Mouse (Mus musculus) adrenal gland, adult 18-20 months (tissue): ENCODE data around the gene Adgra1. TPM values are rescaled to one million over a fixed set of nuclear protein-coding genes. Genes with fewer than 3 reads are reported as not detected.

ENCODE experiments used
- DNase-seq, 2 experiments: peaks; one replicate each; pipeline ENCODE4 v3.0.0; 2021 to 2022; ENCODE audit warnings: low spot score in 2 of 2
- total RNA-seq, 2 experiments: library from RNA; stranded (reverse); gene quantifications; 1 replicate in 1 of 2; 2 replicates in 1 of 2; pipeline ENCODE4 v1.2.3; 2021

Adgra1 gene
- total RNA-seq, 2 experiments from 2014 or later, result 2.6 to 2.8 TPM

- no peak for DNase-seq
Measured at GRCm38 (mm10) chr7:139901981-139902380, 68.0 kb downstream of the Adgra1 start.

DNA sequence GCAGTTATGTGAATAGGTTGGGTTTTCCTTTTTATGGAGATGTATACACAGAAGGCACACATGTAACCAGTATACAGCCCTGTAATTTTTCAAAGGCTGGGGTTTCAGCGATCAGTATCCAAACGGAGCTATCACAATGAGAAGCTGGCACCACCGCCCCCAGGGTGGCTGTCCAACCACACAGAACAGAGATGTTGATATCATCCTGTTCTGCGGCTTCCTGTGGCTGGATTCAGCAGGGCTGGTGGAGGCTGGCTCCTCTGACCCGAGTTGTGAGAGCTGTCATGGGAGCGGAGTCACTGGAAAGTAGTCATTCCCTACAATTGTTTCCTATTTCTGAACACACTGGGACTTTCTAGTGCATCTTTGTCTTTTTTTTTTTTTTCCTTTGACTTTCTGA lies 71.3 kb downstream of the Adgra1 start:
- no peak for DNase-seq

DNA sequence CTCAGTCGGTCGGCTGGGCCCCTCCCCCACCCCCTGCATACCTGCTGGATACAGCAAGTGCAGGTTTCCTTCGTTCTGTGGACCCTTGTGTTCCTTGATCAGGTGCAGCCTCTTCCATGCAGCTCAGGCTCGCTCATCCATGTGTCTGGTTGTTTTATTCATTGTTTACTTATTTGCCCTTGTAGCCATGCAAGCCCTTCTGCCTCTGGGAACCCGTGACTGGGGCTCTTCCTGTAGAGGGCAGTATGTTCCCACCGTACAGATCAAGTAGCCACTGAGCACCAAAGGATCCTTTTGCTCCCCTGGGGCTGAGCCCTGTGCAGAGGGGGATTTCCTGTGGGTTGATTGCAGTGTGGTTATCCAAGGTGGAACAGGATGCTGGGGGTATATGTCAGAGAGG lies 71.7 kb downstream of the Adgra1 start:
- DNase-seq, result peak; percentile 27 to 38

DNA sequence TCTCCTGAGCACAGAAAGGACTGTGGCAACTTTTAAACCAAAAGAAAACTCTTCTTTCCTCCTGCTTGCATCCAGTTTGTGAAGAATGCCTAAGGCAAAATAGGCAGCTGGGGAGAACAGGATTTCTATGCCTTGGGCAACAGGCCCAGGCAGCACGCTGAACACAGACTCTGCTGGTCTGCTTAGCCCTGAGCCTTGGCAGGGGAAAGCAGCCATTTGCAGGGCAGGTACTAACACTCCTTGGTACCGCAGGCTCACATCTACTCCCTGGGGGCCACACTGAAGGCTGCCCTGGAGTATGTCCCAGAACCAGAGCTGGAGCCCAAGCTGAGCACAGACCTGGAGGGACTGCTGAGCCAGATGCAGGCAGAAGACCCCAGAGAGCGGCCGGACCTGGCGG lies 74.2 kb downstream of the Adgra1 start:
- no peak for DNase-seq

GRCm38 (mm10) chr7:139909469-139909868 lies 75.5 kb downstream of the Adgra1 start:
- no peak for DNase-seq

DNA sequence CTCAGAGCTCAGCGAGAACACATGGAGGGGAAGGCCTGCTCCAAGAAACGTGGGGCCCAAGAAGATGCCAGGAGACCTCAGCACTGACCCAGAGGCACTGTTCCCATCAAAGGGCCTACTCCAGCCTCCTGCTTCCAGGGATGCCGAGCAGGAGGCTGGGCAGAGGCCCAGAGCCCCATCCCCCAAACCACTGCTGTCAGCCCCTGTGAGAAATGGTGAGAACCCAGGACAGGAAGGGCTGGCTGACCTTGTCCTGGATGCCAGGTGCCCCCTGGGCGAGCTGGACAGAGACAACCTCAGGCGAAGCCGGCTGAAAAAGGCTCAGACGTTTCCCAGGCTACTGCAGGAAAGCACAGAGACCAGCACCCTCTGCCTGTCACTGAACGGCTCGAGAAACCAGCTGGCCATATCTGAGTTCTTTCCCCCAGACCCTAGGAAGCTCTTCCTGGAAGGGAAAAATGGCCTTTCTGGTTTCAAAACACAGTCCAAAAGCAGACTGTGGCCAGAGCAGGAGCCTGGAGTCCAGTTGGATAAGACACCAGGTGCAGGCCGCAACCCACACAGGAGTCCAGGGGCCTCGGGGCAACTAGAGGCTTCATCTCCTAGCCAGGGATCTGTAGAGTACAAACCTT lies 76.3 kb downstream of the Adgra1 start:
- no peak for DNase-seq

DNA sequence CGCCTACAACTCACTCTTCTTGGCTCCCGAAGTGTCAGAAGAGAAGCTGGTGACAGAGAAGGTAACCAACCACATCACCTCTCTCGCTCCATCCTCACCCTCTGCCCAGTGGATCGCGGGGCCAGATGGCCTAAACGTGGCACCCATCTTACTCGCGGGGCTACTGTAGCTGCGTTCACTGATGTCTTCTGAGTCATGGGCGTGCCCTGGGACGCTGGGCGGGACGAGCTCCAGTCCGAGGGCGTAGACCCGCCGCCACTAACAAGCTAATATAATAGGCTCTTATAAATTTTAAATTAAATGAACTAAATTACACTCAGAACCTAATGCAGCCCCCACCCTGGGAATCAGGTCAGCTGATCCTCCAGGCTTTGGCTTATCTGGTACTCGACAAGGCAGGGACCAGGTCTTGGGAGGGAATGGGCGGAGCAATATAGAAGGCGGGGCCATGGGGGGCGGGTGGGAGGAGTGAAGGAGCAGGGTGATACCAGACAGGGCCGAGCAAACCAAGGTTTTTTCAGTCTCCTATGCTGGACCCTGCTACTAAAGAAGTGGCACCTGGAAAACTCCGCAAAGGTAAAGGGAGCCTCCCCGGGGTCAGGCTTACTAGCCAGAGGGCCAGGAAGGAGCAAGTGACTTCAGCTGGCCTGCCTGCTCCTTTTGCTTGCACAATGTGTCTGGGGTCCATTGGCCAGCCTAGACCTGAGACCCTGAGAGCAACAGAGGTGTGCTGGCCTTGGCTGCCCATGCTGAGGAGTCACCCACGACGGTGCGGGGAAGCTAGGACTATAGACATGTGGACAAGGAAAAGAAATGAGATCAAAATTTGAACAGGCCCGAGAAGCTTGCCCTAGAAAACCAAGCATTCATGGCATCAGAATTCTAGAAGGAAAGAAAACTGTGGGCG lies 80.4 kb downstream of the Adgra1 start:
- DNase-seq, result no peak

DNA sequence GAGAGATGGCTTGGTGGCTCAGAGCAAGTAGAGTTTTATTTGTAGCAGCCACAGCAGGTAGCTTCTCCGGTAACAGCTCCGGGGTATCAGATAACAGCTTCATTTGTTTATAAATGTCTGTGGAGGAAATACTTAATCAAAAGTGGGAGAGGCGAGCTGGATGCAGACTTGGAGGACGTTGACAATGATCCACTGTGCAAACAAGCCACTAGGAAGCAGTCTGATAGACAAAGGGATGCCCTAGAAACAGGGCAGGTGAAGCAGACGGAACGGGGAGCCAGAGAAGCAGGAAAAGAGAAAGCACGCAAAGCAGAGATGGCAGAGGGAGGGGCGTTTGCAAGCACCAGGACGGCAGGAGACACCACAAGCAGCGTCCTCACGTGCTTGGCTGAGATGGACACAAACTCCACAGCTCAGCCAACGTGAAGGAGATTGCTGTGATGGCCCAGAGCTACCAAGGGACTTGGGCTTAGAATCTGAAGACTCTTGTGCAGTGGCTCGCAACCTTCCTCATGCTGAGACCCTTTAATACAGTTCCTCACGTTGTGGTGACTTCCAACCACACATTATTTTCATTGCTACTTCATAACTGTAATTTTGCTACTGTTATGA lies 81.8 kb downstream of the Adgra1 start:
- no peak for DNase-seq

- DNase-seq, result no peak
Measured at GRCm38 (mm10) chr7:139916345-139916744, 82.4 kb downstream of the Adgra1 start.

GRCm38 (mm10) chr7:139918262-139918661 lies 84.3 kb downstream of the Adgra1 start:
- no peak for DNase-seq

Other genes starting within 250 kb of the Adgra1 start
- under 1 TPM; 0.64 to 0.93 TPM for gene Cfap46, start 150.4 kb upstream of the Adgra1 start, total RNA-seq
- gene Kndc1, start 60.5 kb downstream of the Adgra1 start, total RNA-seq, result 1 to 10 TPM in 1 of 2 experiments, under 1 TPM in 1; 0.93 to 1.2 TPM
- not detected for gene Utf1, start 109.6 kb downstream of the Adgra1 start, total RNA-seq
- not detected for gene 6430531B16Rik, start 144.6 kb downstream of the Adgra1 start, total RNA-seq
- gene Adam8, start 158.4 kb downstream of the Adgra1 start, total RNA-seq, result 1 to 10 TPM; 1.9 to 6.9 TPM
- gene Zfp511, start 202.2 kb downstream of the Adgra1 start, total RNA-seq, result 10 to 100 TPM; 16.3 to 23.5 TPM
- gene Tubgcp2, start 202.5 kb downstream of the Adgra1 start, total RNA-seq, result 10 to 100 TPM; 18.5 to 22.8 TPM
- gene Msx3, start 214.9 kb downstream of the Adgra1 start, total RNA-seq, result not detected
- gene Caly, start 248.4 kb downstream of the Adgra1 start, total RNA-seq, result 1 to 10 TPM; 6.2 to 7.5 TPM